Mouse (Mus musculus) right cerebral cortex, postnatal 36 days (tissue): Measurements from ENCODE around the gene Rnf128.
A peak's percentile ranks its signal among the peaks of the same experiment; 100 is the strongest.
"Not testable (repeated sequence)": the region's sequence is repeated elsewhere in the genome, so short reads cannot be mapped to it uniquely, and the experiment has no call there.

Experiments used
- DNase-seq, 2 experiments: peaks; one replicate each; pipeline ENCODE4 v3.0.0; 2022; ENCODE audit warnings: low spot score in 2 of 2, mixed read lengths in 1 of 2

The Rnf128 gene

DNA sequence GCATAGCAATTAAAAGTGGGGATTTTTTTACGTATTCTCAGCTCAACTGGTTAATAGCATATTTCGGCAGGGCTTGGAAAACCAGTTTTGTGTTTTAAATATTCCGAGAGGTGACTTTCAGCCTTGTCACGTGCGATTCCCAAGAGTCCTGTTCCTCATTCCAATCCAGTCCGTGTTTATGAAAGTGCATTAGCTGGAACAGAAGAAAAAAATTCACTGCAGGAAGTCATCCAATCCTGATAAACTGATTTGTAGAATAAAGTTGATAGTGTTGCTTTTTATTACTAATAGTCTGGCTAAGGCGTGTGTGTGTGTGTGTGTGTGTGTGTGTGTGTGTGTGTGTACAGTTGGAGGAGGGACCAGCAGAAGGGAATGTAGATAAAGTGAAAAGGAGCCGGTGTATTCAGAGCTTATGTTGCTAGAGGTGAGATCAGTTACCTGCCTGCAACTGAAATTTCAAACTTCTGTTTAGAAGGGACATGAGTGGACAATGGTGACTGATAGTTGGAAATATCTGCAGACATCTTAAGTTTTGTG lies at the start of gene Rnf128:
TSS of gene Rnf128 (plus strand) at position 392 of the 537 bp plus-strand sequence.
- no peak for DNase-seq

DNA sequence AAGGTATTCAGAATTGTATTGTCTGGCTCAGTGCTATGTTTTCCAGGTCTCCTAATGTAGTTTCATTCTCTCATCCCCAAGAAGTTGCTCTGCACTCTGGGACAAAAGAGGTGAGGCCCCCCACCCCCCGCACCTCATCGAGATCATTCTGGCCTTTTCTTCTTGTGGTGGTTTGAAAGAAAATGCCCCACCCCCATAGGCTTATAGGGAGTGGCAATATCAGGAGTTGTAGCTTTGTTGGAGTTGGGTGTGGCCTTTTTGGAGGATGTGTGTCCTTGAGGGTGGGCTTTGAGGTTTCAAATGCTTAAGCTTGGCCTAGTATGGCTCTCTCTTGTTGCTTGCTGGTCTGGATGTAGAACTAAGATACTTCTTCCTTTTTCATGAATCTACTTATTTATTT lies 47.0 kb upstream of the Rnf128 start:
- DNase-seq: no peak

DNA sequence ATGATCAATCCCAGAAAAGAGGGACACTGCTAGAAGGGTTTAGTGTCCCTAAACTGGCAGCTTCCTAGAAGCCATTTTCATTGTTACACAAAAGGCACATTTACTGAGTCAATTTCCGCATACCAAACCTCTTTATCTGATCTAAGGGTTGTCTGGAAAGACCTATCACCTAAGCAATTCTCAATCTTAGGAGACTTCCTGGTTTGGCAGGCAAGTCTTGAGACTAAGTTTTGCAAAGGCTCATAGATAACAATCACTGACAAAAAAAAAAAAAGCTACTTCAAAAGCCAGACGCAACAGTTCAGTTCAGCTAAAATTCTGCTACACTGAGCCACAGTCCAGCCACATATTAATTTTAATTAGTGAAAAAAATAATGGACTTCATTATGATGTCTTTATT lies 43.9 kb upstream of the Rnf128 start:
- no peak for DNase-seq

DNA sequence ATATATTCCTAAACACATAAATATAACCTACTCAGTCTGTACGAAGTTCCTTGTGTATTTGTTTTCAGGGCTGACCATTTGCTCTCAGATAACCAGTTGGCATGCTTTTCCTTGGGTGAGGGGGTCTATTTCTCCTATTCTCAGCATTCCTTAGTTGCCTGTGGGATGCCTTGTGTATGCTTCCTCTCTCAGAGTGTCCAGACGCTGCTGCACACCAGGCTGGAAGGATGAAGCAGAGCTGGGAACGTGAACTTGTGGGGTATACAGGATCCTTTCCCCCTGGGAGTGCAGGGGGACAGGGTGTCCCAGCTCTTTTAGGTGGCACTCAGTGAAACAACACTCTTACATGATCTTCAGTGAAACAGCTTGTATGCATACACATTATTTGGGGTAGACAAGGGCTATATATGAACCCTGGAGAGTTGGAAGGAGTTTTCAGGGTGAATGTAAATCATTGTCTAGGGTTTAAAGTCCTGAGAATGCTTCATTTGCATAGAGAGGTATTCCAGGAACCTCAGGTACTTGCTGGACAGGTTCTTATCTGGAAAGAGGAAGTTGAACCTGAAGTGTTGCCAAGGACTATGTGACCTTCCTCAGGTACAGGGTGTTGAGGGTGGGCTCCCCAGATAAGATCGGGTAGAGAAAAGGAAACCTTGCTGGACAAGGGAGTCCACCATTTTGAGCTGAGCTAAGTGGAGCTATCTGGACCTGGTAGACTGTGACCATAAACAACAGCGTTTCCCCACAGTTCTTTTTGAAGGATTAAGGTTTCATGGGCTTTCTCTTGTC lies 38.6 kb upstream of the Rnf128 start:
- DNase-seq: no peak

DNA sequence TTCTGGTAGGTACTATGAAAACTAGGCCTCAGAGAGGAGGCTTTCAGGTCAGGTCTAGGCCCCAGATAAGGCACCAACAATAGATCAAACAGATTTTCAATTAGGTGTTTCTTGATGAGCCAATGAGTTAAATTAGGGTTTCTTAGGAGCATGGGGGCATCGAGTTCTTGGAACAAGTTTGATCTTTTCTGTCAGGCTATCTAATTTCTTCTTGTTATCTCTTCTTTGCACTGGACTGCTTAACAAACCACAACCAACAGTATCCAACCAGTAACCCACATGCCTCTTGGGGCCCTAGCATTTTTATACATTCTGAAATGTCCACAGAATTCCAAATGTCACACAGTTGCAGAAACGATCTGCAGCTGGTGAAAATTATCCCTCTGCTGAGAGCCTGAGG lies 37.4 kb upstream of the Rnf128 start:
- DNase-seq: no peak

DNA sequence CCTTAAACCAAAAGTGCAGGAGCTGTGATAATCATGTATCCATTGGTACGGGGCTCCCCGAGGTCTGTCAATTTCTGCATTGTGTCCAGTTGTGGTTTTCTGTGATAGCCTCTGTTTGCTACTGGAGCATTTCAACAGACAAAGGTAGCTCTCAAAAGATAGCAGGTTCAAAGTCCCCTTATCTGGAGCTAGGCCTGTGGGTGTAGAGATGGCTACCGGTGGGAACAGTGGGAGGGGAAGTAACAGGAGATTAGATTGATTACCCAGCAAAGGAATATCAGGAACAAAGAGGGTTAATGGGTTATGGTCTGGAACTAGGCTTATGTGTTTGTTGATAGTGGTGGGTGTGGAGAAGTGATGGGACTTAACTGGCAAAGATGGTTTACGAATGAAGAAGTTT lies 36.1 kb upstream of the Rnf128 start:
- DNase-seq: no peak

DNA sequence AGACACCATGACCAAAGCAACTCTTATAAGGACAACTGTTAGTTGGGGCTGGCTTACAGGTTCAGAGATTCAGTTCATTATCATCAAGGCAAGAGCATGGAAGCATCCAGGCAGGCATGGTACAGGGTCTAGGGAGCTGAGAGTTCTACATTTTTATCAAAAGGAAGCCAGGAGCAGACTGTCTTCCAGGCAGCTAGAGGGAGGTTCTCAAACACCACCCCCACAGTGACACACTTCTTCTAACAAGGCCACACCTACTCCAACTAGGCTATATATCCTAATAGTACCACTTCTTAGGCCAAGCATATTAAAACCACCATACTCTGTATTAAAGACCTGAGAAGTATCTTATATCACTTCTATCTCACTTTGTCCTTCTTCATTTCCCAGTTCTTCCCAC lies 33.4 kb upstream of the Rnf128 start:
- no peak for DNase-seq

DNA sequence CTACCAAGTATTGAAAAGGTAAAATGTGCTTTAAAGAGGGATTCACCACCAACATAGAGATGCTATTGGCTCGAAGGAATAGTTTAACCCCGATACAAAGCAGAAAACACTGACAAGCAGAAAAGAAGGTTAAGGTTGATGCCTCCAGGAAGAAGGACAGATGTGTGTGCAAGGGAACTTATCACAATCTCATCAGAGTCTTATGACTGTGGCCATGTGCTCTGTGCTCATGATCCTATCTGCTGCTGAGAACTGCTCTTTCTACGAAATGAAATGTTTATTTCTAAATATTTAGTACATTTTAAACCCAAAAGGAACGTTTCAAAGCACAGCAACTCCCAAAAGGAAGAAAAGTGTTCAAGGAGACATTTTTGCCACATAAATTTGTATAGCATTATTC lies 30.8 kb upstream of the Rnf128 start:
- DNase-seq: no peak

DNA sequence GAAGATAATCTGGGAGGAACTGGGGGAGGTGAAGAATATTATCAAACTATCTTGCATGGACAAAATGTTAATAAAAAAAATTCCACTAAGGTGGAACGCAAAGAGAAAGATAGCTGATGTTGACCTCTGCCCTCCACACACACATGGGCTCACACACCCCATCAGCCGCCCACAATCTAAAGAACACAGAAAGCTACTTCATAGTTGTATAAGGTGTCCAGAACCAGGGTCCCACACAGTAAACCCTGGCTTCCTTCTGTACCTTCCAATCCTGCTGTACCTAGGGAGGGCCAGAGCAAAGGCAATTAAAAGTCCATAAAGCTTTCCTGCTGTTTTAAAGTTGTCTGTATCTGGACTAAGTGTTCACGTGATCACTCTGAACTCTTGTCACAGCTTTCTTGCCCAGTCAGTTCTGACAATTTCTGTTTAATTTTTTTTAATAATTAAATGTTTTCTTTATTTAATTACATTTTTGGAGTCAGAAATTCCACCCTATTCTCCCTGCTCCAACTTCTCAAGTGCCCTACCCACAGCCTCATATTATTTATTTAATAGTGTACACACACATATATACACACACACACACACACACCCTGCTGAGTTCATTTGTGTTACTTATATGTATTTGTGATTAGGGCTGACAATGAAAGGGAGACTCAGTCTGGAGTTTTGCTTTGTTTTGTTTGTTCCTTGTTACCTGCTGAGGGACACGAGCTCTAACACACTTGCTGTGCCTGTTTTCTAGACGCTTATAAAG lies 25.3 kb upstream of the Rnf128 start:
- no peak for DNase-seq

DNA sequence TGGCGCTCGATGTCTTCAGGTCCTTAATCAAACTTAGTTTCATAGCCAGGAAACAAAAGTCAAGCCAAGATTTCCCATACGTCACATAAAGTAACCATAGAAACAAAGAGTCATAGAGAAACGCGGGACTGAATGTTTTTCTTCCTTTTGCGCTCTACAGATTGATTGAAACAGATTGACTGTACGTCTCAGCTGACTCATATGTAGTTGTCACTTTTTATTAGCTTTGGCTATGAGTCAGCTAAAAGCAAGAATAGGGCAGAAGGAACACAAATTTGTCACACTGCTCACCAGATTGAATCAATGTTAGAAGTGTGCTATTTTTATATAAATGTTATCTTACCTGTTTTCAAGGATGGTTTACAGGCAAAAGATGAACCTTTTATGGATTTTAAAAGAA lies 19.4 kb upstream of the Rnf128 start:
- no peak for DNase-seq

DNA sequence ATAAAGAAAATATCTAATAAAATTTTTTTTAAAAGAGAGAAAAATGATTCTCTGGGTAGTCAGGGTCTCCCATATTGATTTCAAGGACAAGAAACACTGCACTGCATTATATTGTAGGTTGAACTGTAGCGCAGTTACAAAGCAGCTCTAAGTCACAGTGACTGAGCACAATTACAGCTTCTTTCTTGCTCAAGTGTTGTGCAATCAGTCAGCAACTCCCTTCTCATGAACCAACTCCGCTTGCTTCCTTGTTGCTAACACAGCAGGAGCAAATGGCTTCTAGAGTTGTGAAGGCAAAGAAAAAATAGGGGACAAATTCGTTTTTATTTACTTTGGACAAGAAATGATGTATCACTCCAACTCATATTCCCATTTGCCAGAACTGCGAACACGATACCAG lies 12.7 kb upstream of the Rnf128 start:
- no peak for DNase-seq

DNA sequence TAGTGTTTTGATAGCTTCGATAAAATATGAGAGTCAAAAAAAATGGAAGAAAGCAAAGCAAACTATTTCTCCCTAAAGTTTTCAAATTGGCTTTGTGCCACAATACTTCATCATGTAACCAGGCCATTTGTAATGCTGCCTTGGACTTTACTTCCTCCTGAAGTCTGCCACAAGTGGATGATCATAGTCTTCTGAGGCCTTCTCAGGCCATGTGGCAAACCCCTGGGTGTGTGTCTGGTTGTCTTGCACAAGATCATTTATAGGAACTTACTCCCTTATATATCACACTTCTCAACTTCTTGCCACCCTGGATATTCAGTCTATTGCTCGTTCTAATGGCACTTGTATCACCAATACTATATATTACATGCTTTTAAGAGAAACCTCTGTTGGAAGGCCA lies 11.0 kb upstream of the Rnf128 start:
- no peak for DNase-seq

DNA sequence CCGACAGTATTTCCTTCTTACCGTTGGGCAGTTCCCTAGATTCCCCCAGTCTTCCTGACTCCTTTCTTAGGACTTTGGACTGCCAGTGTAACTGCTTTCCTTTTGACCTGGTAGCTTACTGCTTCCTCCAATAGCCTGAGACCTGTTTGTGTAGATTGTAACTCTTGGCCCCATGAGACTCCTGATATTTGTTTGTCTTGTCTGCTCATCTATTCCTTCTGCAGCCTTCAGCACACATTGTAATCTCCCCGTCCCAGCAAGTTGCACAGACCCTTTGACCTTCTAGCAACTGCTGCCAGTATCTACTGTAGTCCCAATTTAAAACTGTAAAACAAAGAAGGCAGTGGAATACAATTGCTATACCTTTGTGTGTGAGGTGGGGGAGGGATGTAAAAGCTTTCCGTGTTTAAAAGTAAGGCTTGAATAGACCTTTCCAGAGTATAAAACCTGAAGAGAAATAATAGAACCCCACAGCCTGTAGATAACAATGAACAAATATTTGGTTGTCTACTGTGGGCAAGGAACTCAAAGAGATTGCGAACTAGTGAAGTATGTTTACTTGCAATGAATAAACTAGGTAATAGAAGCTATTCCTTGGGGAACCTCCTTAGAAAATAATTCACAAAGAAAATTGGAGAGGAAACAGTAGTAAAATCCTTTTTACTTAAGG lies 726 bp upstream of the Rnf128 start:
- DNase-seq: no peak

DNA sequence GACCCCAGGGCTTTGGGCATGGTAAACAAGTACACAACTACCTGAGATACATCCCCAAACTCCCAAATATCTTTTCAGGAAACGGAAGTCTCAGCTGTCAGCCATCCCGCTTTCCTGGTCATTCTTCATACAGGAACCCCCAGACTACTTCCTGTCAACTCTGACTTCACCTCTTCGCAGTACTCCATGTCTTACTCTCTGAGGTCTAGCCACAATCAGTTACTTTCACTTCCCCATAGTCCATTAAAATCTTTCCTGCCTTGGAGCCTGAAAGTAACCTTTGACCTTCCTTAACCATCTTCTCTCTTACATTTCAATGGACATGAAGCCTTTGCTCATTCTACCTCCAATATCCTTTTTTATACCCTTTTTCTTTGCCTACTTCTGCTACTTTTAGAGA lies 6.9 kb downstream of the Rnf128 start:
- no peak for DNase-seq

DNA sequence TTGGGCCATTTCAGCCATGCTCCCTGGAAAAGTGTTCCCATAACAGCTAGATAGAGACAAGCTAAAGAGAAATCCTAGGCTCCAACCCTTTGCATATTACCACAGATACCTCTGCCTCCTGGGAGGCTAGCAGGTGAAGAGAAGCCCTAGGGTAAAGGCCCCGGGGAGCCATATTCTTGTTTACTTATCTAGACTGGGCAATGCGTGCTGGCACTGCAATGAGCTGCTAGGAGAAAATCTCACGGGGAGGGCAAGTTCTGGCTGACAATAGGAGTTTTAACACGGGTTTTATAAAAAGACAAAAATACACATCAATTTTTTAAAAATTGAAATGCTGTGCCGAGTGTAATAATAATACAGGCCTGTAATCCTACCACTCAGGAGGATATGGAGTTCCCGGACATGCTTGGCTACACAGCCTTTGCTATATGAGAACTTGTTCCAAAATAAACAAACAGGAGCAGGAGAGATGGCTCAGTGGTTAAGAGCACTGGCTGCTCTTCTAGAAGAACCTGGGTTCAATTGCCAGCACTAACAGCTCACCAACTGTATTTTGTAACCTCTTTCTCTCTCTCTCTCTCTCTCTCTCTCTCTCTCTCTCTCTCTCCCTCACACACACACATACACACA lies 15.6 kb downstream of the Rnf128 start:
- no peak for DNase-seq

DNA sequence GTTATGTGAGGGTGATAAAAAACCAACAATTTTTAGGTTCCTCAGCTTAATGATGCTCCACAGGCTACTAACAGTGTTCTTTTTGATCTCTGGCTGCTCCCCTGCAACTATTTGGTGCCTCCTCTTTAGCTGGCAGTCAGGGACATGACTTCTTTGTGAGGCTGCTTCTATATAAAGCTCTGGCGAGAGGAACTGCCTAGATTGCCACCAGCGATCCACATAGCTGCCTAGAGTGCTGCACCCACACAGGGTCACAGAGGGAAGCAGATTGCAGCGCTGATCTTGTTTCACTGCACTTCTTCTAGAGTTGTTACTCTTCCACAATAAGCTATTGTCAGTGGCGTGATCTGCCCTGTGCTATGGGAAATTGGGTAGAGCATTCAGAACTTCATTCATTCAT lies 20.5 kb downstream of the Rnf128 start:
- DNase-seq: no peak

DNA sequence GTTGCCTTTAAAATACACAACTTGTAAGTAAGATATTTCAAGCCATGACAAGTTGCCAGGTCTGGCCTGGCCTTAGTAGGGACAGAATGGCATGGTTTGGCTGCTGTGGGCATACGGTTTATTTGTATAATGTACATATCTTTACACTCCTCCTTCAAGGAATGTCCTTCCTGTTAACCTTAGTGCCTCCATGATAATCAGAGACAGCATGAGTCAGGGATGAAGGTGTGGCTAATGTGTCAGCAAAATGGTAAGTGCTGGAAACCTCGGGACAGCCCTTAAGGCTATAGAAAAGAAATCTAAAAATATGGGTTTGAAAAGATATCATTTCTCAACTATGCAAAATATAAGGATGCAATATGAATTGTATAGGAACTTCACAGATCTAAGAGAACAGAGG lies 23.6 kb downstream of the Rnf128 start:
- DNase-seq: not testable (repeated sequence)

DNA sequence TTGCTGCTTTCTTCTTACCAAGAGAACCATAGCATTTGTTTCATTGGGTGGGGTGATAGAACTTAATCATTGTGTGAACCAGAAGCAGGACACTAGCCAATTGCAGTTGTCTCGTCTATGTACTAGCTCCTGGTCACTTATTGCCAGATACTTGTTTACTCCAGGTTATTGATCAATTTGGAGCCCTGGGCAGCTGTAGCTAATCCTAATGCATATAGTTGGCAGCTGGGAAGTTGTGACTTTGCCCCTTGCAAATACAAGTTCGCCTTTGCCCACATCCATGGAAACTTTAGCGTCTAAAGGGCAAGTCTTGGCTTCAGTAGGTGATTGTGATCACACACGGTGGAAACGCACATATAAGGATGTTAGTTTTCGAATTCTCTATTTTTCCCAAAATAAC lies 33.3 kb downstream of the Rnf128 start:
- no peak for DNase-seq

DNA sequence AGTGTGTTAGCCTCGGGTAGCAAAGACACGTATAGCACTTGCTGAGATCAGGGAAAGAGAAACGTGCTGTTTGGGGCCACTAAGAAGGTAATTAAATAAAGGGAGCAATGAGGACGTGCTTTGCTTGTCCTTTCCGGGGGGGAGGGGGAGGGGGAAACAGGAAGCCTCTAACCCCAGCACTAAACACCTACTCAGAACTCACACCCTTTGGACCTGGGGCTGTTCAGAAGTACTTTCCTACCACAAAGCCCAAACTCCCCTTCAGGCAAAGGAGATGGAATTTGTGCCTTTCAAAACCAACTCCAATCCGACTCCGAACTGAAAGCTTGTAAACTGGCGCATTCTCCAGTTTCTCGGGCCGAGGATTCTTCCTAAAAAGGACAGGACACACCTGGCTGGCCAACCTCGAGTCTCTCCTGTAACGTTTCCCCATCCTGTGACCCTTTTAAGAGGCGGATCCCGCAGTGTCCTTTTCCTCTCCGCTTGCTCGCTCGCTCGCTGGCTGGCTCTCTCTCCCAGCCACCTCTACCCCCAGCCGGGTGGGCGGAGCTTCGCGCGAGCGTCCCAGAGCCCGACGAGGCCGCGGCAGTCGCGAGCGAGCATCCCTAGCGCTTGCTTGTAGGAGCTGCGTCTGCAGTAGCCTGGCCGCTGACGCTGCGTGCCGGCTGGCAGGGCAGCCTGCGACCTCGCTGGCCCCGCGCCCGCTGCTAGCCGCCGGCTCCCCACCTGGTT lies 47.1 kb downstream of the Rnf128 start:
- peak; percentile 59 to 62 for DNase-seq

DNA sequence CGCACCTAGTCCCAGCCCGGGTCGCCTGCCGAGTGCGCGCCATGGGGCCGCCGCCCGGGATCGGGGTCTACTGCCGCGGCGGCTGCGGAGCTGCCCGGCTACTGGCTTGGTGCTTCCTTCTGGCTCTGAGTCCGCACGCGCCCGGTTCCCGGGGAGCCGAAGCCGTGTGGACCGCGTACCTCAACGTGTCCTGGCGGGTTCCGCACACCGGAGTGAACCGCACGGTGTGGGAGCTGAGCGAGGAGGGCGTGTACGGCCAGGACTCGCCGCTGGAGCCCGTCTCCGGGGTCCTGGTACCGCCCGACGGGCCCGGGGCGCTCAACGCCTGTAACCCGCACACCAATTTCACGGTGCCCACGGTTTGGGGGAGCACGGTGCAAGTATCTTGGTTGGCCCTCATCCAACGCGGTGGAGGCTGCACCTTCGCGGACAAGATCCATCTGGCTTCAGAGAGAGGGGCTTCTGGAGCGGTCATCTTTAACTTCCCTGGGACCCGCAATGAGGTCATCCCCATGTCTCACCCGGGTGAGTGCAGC lies 47.7 kb downstream of the Rnf128 start:
- DNase-seq: peak in 1 of 2 experiments; percentile 2

DNA sequence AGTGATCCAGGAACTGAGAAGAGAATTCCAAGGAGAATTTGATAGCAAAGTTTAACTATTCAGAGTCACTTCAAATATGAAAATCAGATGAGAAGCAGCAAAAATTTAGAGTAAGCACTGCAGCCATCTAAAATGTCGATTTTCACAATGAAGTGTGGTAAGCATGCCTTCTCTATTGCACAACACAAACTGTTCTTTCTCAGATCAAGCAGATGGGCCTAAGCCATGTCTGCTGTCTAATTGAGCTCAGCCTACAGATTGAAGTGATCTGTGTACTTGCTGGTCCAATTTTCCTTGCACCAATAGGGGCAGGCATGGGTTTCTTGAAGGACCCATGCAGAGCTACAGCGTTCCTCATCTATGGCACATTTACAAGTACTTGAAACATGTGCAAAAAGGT lies 51.6 kb downstream of the Rnf128 start:
- no peak for DNase-seq
